Mouse (Mus musculus) megakaryocyte, embryonic 14.5 days (primary cell): ENCODE results near the gene Rrp36. TPM values are rescaled to one million over a fixed set of nuclear protein-coding genes. Genes with fewer than 3 reads are reported as not detected.

Experiments used
- H3K27me3 ChIP-seq: replicated peaks from 2 replicates; pipeline ENCODE3; 2012; ENCODE audit warnings: inconsistent platforms
- H3K36me3 ChIP-seq: replicated peaks from 2 replicates; pipeline ENCODE3; 2012; ENCODE audit warnings: low read length, inconsistent platforms, mixed read lengths
- H3K4me1 ChIP-seq: 2 replicates; pipeline ENCODE4 v1.6.1; 2012; ENCODE audit warnings: inconsistent platforms
- H3K4me3 ChIP-seq: replicated peaks from 2 replicates; pipeline ENCODE3; 2012; ENCODE audit warnings: moderate library complexity, mild to moderate bottlenecking, inconsistent platforms
- H3K9me3 ChIP-seq: 2 replicates; pipeline ENCODE4 v1.6.1; 2012; ENCODE audit warnings: inconsistent platforms
- FLI1 ChIP-seq: IDR thresholded peaks from 2 replicates; pipeline ENCODE4 v1.6.1; 2012; ENCODE audit warnings: low read length, inconsistent platforms, mixed read lengths
- GATA1 ChIP-seq: IDR thresholded peaks from 3 replicates; pipeline ENCODE4 v1.6.1; 2012; ENCODE audit warnings: mixed read lengths, low read length, inconsistent platforms, borderline replicate concordance
- polyA plus RNA-seq: library from polyadenylated mRNA; stranded (reverse); fragments of >175 nt; gene quantifications from 2 replicates; pipeline ENCODE4 v1.2.3, GENCODE M21; 2012; ENCODE audit warnings: low replicate concordance; ENCODE audit not compliant: insufficient read depth

The Rrp36 gene
- polyA plus RNA-seq, 1 experiment, result 30.6 TPM

- no peak for TF ChIP-seq FLI1
- TF ChIP-seq GATA1, result no peak
- peaks cover 3% of the 10 kb centered on the region for H3K27me3 ChIP-seq
- peaks cover 18% of the 10 kb centered on the region for H3K36me3 ChIP-seq
- H3K4me1 ChIP-seq, result peaks cover 43% of the 10 kb centered on the region
- peaks cover 7% of the 10 kb centered on the region for H3K9me3 ChIP-seq
- H3K4me3 ChIP-seq, result peak within 1 kb of the TSS; percentile 95
Observed at GRCm38 (mm10) chr17:46704887-46705835, 31.0 kb upstream of the Rrp36 start, which contains the start of gene Ppp2r5d. Gene Ppp2r5d (minus strand): TSS chr17:46705111.

- no peak for TF ChIP-seq GATA1
- H3K4me3 ChIP-seq, result peak overlapping the region; percentile 95
- H3K4me1 ChIP-seq, result peaks cover 46% of the 10 kb centered on the region
Observed at GRCm38 (mm10) chr17:46703971-46704886, 30.1 kb upstream of the Rrp36 start.

GRCm38 (mm10) chr17:46702506-46702905, 28.4 kb upstream of the Rrp36 start:
- no peaks in the 10 kb centered on the region for H3K9me3 ChIP-seq
- H3K36me3 ChIP-seq, result peaks cover 42% of the 10 kb centered on the region
- H3K4me3 ChIP-seq, result no peak overlapping the region
- peaks cover 49% of the 10 kb centered on the region for H3K4me1 ChIP-seq
- H3K27me3 ChIP-seq, result peaks cover 3% of the 10 kb centered on the region
- TF ChIP-seq FLI1, result no peak
- TF ChIP-seq GATA1, result no peak

More at GRCm38 (mm10) chr17:46703971-46704886, 30.1 kb upstream of the Rrp36 start:
- Histone ChIP-seq H3K27me3 (peaks cover 3% of the 10 kb centered on the region), H3K36me3 (peaks cover 27% of the 10 kb centered on the region), H3K9me3 (peaks cover 7% of the 10 kb centered on the region)

- Histone ChIP-seq H3K36me3 (peaks cover 42% of the 10 kb centered on the region), H3K27me3 (peaks cover 2% of the 10 kb centered on the region), H3K4me3 (peak overlapping the region; percentile 38), H3K4me1 (peaks cover 49% of the 10 kb centered on the region), H3K9me3 (no peaks in the 10 kb centered on the region)
- TF ChIP-seq FLI1 (no peak), GATA1 (no peak)
Observed at GRCm38 (mm10) chr17:46702100-46702499, 27.9 kb upstream of the Rrp36 start.

- Histone ChIP-seq H3K9me3 (no peaks in the 10 kb centered on the region), H3K4me3 (no peak overlapping the region), H3K27me3 (no peaks in the 10 kb centered on the region), H3K4me1 (peaks cover 49% of the 10 kb centered on the region), H3K36me3 (peaks cover 42% of the 10 kb centered on the region)
- TF ChIP-seq FLI1 (no peak), GATA1 (no peak)
Observed at GRCm38 (mm10) chr17:46701489-46701888, 27.3 kb upstream of the Rrp36 start.

GRCm38 (mm10) chr17:46699912-46700311, 25.8 kb upstream of the Rrp36 start:
- TF ChIP-seq GATA1 (no peak), FLI1 (no peak)
- H3K9me3 ChIP-seq, result no peaks in the 10 kb centered on the region
- peaks cover 46% of the 10 kb centered on the region for H3K4me1 ChIP-seq
- H3K36me3 ChIP-seq, result peaks cover 50% of the 10 kb centered on the region
- peak overlapping the region; percentile 8 for H3K4me3 ChIP-seq
- H3K27me3 ChIP-seq, result no peaks in the 10 kb centered on the region

GRCm38 (mm10) chr17:46699245-46699644, 25.1 kb upstream of the Rrp36 start:
- Histone ChIP-seq H3K9me3 (no peaks in the 10 kb centered on the region), H3K36me3 (peaks cover 53% of the 10 kb centered on the region), H3K27me3 (no peaks in the 10 kb centered on the region), H3K4me1 (peaks cover 44% of the 10 kb centered on the region), H3K4me3 (no peak overlapping the region)
- TF ChIP-seq GATA1 (no peak), FLI1 (no peak)

- Histone ChIP-seq H3K36me3 (peaks cover 58% of the 10 kb centered on the region), H3K4me3 (no peak overlapping the region), H3K27me3 (no peaks in the 10 kb centered on the region), H3K4me1 (peaks cover 36% of the 10 kb centered on the region), H3K9me3 (no peaks in the 10 kb centered on the region)
- TF ChIP-seq FLI1, result no peak
- no peak for TF ChIP-seq GATA1
Observed at GRCm38 (mm10) chr17:46698515-46698914, 24.4 kb upstream of the Rrp36 start.

- no peaks in the 10 kb centered on the region for H3K9me3 ChIP-seq
- peaks cover 47% of the 10 kb centered on the region for H3K36me3 ChIP-seq
- H3K4me3 ChIP-seq, result no peak overlapping the region
- TF ChIP-seq GATA1 (no peak), FLI1 (no peak)
- H3K4me1 ChIP-seq, result peaks cover 17% of the 10 kb centered on the region
- no peaks in the 10 kb centered on the region for H3K27me3 ChIP-seq
Observed at GRCm38 (mm10) chr17:46694517-46695063, 20.4 kb upstream of the Rrp36 start.

- no peaks in the 10 kb centered on the region for H3K9me3 ChIP-seq
- H3K36me3 ChIP-seq, result peaks cover 51% of the 10 kb centered on the region
Observed at GRCm38 (mm10) chr17:46691390-46691789, 17.2 kb upstream of the Rrp36 start.

More at GRCm38 (mm10) chr17:46691390-46691789, 17.2 kb upstream of the Rrp36 start:
- Histone ChIP-seq H3K27me3 (no peaks in the 10 kb centered on the region), H3K4me1 (peaks cover 13% of the 10 kb centered on the region), H3K4me3 (no peak overlapping the region)
- no peak for TF ChIP-seq GATA1
- TF ChIP-seq FLI1, result no peak
